Mouse (Mus musculus) ovary, adult 10 weeks (tissue): ENCODE results near the gene Gm20509. TPM values are rescaled to one million over a fixed set of nuclear protein-coding genes. Genes with fewer than 3 reads are reported as not detected.

Experiments
- polyA plus RNA-seq: library from polyadenylated mRNA; stranded (reverse); fragments of 350-450 nt; fragmentation: Illumina TruSeq; extraction: RNeasy Lipid Tissue Mini Kit (QIAGEN cat#74804); gene quantifications from one replicate; pipeline ENCODE4 v1.2.3, GENCODE M21; 2014

The Gm20509 gene
- polyA plus RNA-seq: 2.3 TPM

GRCm38 (mm10) chr9:73102181-73102580 lies at the start of gene Gm20509:
Gene Gm20509 (plus strand): TSS chr9:73102470.

GRCm38 (mm10) chr9:73101536-73101935 lies 734 bp upstream of the Gm20509 start, which contains the start of gene Khdc3:
Gene Khdc3 (plus strand): TSS chr9:73101836.

GRCm38 (mm10) chr9:73112919-73113906 lies 10.9 kb downstream of the Gm20509 start, which contains the start of gene Rsl24d1:
Gene Rsl24d1 (plus strand): TSS chr9:73113426.

Other genes with a start within 250 kb of the Gm20509 start
- gene Pygo1, start 176.8 kb upstream of the Gm20509 start, polyA plus RNA-seq: 20.2 TPM
- 3.8 TPM for gene Dyx1c1, start 143.7 kb upstream of the Gm20509 start, polyA plus RNA-seq
- gene Gm44503, start 143.6 kb upstream of the Gm20509 start, polyA plus RNA-seq: 1.5 TPM
- 23.7 TPM for gene Ccpg1os, start 117.1 kb upstream of the Gm20509 start, polyA plus RNA-seq
- 181 TPM for gene Ccpg1, start 117.0 kb upstream of the Gm20509 start, polyA plus RNA-seq
- gene Pigb, start 62.1 kb upstream of the Gm20509 start, polyA plus RNA-seq: 13.2 TPM
- 12.1 TPM for gene Rab27a, start 57.6 kb upstream of the Gm20509 start, polyA plus RNA-seq
- gene Khdc3, start 634 bp upstream of the Gm20509 start, polyA plus RNA-seq: 6.2 TPM
- gene Rsl24d1, start 11.0 kb downstream of the Gm20509 start, polyA plus RNA-seq: 100 TPM